10 mouse cellular contexts compared by ENCODE assay signal in the genomic region with DNA sequence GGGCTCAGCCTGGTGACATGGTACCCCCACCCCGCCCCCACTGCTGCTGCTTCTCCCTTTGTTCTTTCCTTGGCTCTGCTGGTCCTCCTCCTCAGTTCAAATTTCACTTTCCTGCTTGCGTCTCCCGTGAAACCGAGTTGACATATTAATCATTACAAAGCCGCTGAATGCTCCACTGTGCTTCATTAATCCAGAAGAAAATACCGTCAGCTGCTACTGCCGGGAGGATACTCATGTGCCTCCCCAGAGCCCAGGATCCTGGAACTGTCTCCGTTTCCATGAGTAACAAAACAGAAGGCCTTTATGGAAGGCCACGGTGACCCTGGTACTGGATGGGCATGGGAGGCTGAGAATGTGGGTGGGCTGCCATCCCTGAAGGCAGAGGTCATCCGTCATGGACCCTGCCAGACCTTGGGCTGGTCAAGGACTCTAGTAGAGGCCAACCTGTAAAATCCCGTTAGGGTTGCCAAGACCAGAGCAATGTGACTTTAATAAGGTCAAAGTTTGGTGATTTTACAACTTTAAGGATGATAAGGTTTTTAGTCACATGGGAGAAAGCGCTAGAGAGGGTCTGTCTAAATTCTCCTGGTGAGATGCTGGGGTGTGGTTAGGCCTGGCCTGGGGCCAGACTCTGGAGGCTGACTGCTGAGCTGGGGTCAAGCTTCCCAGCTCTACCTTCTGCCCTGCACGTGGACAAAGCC.
A peak's percentile ranks its signal among the peaks of the same experiment; 100 is the strongest.
DNase-seq lines count a peak whose midpoint lies in the region; ATAC-seq and TF ChIP-seq lines count a peak whose summit lies in the region.
"Had no signal": no experiment of that assay in that cellular context is flagged by ENCODE, and none has a peak within 500 bp of the region (broad histone marks: within the 10 kb centered on the region; RNA-seq: fewer than 3 reads in every experiment).

No protein-coding gene starts in this region.

- no peaks in the 10 kb centered on the region for H3K27me3 ChIP-seq in embryonic facial prominence, embryonic 11.5 days (ENCODE audit: control insufficient read depth, insufficient read depth, low read length)
- H3K27me3 ChIP-seq in midbrain, postnatal 0 days (ENCODE audit: insufficient read depth, low read length), result no peaks in the 10 kb centered on the region

- H3K4me3 ChIP-seq in embryonic facial prominence, embryonic 11.5 days (ENCODE audit: low read depth, low read length), result no peak overlapping the region
- H3K4me3 ChIP-seq in midbrain, postnatal 0 days (ENCODE audit: low read depth, low read length), result no peak overlapping the region

- DNase-seq in left cerebral cortex, postnatal 4 days, result peak; percentile 45
- no peak for DNase-seq in left cerebral cortex, adult 18-20 months (ENCODE audit: low spot score in 2 of 2)
- no peak for DNase-seq in embryonic facial prominence, embryonic 11.5 days (ENCODE audit: low spot score)
- peak; percentile 83 to 91 for DNase-seq in kidney, adult 8-10 months
- peak; percentile 72 for DNase-seq in midbrain, postnatal 0 days (ENCODE audit: low spot score)
- no peak for DNase-seq in heart, adult 11 months
- no peak for DNase-seq in thymus, postnatal 10 days (ENCODE audit: low spot score in 2 of 2)
- DNase-seq in right cerebral cortex, postnatal 36 days (ENCODE audit: low spot score in 2 of 2), result no peak
- DNase-seq: thymus, postnatal 4 days had no signal

- no peak overlapping the region for H3K9ac ChIP-seq in embryonic facial prominence, embryonic 11.5 days (replicated peaks; ENCODE audit: low read length)
- no peak overlapping the region for H3K9ac ChIP-seq in midbrain, postnatal 0 days (replicated peaks; ENCODE audit: low read length, poor library complexity, severe bottlenecking)
- H3K9ac ChIP-seq: liver, embryonic 14.5 days had no signal

- peaks cover 8% of the 10 kb centered on the region; the same call in 1 of the 2 replicates for H3K4me1 ChIP-seq in embryonic facial prominence, embryonic 11.5 days (ENCODE audit: control insufficient read depth, insufficient read depth, low read length)
- H3K4me1 ChIP-seq in midbrain, postnatal 0 days (ENCODE audit: insufficient read depth, low read length), result peaks cover 5% of the 10 kb centered on the region; the same call in 1 of the 2 replicates

- H3K9me3 ChIP-seq in embryonic facial prominence, embryonic 11.5 days (replicated peaks; ENCODE audit: control insufficient read depth, low read length), result no peaks in the 10 kb centered on the region
- H3K9me3 ChIP-seq in midbrain, postnatal 0 days (ENCODE audit: low read length), result no peaks in the 10 kb centered on the region

- 0 out of 2 replicates have a peak, but pooled peaks have one; percentile 49 for ATAC-seq in embryonic facial prominence, embryonic 11.5 days (replicated peaks; ENCODE audit: insufficient number of reproducible peaks, low FRiP score, low TSS enrichment, low read depth)
- peak; percentile 42 for ATAC-seq in midbrain, postnatal 0 days (ENCODE audit: low FRiP score)

- intact Hi-C loops in left cerebral cortex, postnatal 4 days (cut with DNase I), result no loop called here

- no peak for TF ChIP-seq CTCF in midbrain, postnatal 0 days (IDR thresholded peaks at IDR 0.05)

- 47% methylated on average over 13 of the region's 13 CpGs for WGBS in embryonic facial prominence, embryonic 11.5 days
- 28% methylated on average over 13 of the region's 13 CpGs for WGBS in midbrain, postnatal 0 days

- no peak overlapping the region for H3K27ac ChIP-seq in embryonic facial prominence, embryonic 11.5 days (replicated peaks; ENCODE audit: low read depth, low read length)
- no peak overlapping the region for H3K27ac ChIP-seq in midbrain, postnatal 0 days (ENCODE audit: low read depth, low read length)
- H3K27ac ChIP-seq: liver, embryonic 14.5 days had no signal

- no peak overlapping the region for H3K4me2 ChIP-seq in embryonic facial prominence, embryonic 11.5 days (ENCODE audit: low read depth, low read length)
- no peak overlapping the region for H3K4me2 ChIP-seq in midbrain, postnatal 0 days (ENCODE audit: low read depth, low read length, poor library complexity, severe bottlenecking)

- H3K36me3 ChIP-seq in embryonic facial prominence, embryonic 11.5 days (replicated peaks; ENCODE audit: control insufficient read depth, insufficient read depth, low read depth, low read length), result no peaks in the 10 kb centered on the region
- H3K36me3 ChIP-seq in midbrain, postnatal 0 days (ENCODE audit: insufficient read depth, low read length), result no peaks in the 10 kb centered on the region

Comparison
In these comparisons a context has a peak if more than half of its experiments do, and no peak if none do; other contexts are left out.
1. DNase-seq: peak in left cerebral cortex, postnatal 4 days (single experiment), kidney, adult 8-10 months (2 of 2) and midbrain, postnatal 0 days (single experiment); none in left cerebral cortex, adult 18-20 months (0 of 2), embryonic facial prominence, embryonic 11.5 days (single experiment), heart, adult 11 months (single experiment), thymus, postnatal 10 days (0 of 2) and right cerebral cortex, postnatal 36 days (0 of 2).